Mouse (Mus musculus): Measurements from ENCODE around the gene Mat1a. TPM values are rescaled to one million over a fixed set of nuclear protein-coding genes. Genes with fewer than 3 reads are reported as not detected.

Mat1a gene
- polyA plus RNA-seq, 2 experiments, result 8.3 to 20.4 TPM

DNA sequence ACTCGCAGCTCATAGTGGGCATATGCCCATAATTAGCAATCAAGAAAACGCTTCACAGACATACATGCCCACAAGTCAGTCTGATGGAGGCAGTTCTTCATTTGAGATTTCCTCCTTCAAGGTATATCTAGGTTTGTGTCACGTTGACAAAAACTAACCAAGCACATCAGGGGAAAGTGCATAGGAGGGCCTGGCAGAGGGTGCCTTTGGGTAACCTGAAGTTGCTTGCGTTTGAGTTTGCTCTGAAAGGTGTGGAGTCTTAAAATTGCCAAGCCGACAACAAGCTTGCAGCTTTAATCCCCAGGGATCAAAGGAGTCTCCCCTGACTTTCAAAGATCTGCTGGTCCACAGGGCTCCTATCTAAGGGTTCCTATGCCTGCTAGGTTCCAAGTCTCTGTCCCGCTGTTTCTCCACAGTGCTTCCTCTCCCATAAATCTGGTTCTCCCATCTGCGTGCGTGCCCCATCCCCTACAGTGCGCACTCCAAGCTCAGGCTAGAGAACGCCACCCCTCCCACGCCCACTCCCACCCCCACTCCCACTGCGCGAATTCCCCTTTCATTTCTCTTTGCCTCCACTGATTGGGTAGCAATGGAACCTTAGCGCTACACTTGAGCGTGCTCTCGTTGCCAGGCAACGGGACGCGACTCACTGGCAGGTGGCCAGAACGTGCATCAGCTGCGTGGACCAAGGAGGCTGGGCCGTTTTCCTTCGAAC is 32.4 kb upstream of the Mat1a start, which contains the start of gene Dydc1:
Dydc1 (plus strand) TSS at position 683 of the 715 bp plus-strand sequence.
- no peak within 1 kb of the TSS for H3K27ac ChIP-seq
- peaks cover 0 to 9% of the 10 kb centered on the region in 2 experiments; a peak in 2 of 4 replicates for H3K4me1 ChIP-seq (replicated peaks; ENCODE audit: control insufficient read depth in 2 of 2, insufficient read depth in 2 of 2, low read length in 1 of 2)
- H3K4me2 ChIP-seq (ENCODE audit: low read depth), result peak within 1 kb of the TSS; percentile 47
- no peak within 1 kb of the TSS for H3K9ac ChIP-seq (replicated peaks)
- no peaks in the 10 kb centered on the region for H3K27me3 ChIP-seq (ENCODE audit: control insufficient read depth, insufficient read depth, low read length)
- no peaks in the 10 kb centered on the region for H3K36me3 ChIP-seq (replicated peaks; ENCODE audit: control insufficient read depth, insufficient read depth, low read depth)
- H3K4me3 ChIP-seq (ENCODE audit: insufficient read depth in 1 of 2, low read depth in 2 of 2, low read length in 2 of 2), result peak within 1 kb of the TSS; percentile 35 to 46
- 13% methylated on average over 23 of the region's 23 CpGs for WGBS (ENCODE audit: insufficient replicate concordance)
- no peak for DNase-seq (ENCODE audit: low read depth in 3 of 3, low spot score in 3 of 3)
- no peaks in the 10 kb centered on the region for H3K9me3 ChIP-seq (ENCODE audit: control insufficient read depth, low read length)
- no peak for ATAC-seq (ENCODE audit: insufficient read depth)
- no peak for TF ChIP-seq EP300 (IDR thresholded peaks at IDR 0.05; ENCODE audit: low read depth)
- TF ChIP-seq CTCF (IDR thresholded peaks at IDR 0.05; ENCODE audit: low read depth), result no peak

DNA sequence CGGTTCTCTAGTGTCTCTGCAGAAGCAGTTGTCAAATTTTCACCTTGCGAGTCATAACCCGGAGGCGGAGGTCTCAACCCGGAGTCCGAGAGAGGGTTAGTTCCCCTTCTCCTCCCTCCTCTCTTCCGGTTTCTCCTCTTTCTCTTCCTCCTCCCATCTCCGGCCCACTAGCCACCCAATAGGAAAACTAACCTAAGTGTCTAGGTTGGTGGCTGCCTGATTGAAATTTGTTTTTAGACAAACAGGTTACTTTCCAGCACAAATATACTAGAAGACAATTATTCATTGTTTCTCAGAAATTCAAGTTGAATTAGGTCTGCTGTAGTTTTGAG is 31.9 kb upstream of the Mat1a start:
- Histone ChIP-seq H3K9me3 (ENCODE audit: control insufficient read depth, low read length) (no peaks in the 10 kb centered on the region), H3K4me3 (ENCODE audit: insufficient read depth in 1 of 2, low read depth in 2 of 2, low read length in 2 of 2) (peak overlapping the region; percentile 35 to 46), H3K36me3 (replicated peaks; ENCODE audit: control insufficient read depth, insufficient read depth, low read depth) (no peaks in the 10 kb centered on the region), H3K4me2 (ENCODE audit: low read depth) (peak overlapping the region; percentile 47), H3K27me3 (ENCODE audit: control insufficient read depth, insufficient read depth, low read length) (no peaks in the 10 kb centered on the region), H3K27ac (no peak overlapping the region), H3K9ac (replicated peaks) (no peak overlapping the region), H3K4me1 (replicated peaks; ENCODE audit: control insufficient read depth in 2 of 2, insufficient read depth in 2 of 2, low read length in 1 of 2) (peaks cover 0 to 7% of the 10 kb centered on the region in 2 experiments; a peak in 2 of 4 replicates)
- no peak for TF ChIP-seq CTCF (IDR thresholded peaks at IDR 0.05; ENCODE audit: low read depth)
- TF ChIP-seq EP300 (IDR thresholded peaks at IDR 0.05; ENCODE audit: low read depth), result no peak
- WGBS (ENCODE audit: insufficient replicate concordance), result 4% methylated on average over 8 of the region's 8 CpGs
- no peak for ATAC-seq (ENCODE audit: insufficient read depth)
- no peak for DNase-seq (ENCODE audit: low read depth in 3 of 3, low spot score in 3 of 3)

GRCm38 (mm10) chr14:41082408-41082807 is 22.4 kb upstream of the Mat1a start:
- TF ChIP-seq CTCF (IDR thresholded peaks at IDR 0.05; ENCODE audit: low read depth), result no peak
- TF ChIP-seq EP300 (IDR thresholded peaks at IDR 0.05; ENCODE audit: low read depth), result no peak
- H3K27ac ChIP-seq, result no peak overlapping the region
- H3K27me3 ChIP-seq (ENCODE audit: control insufficient read depth, insufficient read depth, low read length), result no peaks in the 10 kb centered on the region
- no peaks in the 10 kb centered on the region for H3K9me3 ChIP-seq (ENCODE audit: control insufficient read depth, low read length)
- no peak for ATAC-seq (ENCODE audit: insufficient read depth)
- H3K9ac ChIP-seq (replicated peaks), result no peak overlapping the region
- 62% methylated on average over 2 of the region's 2 CpGs for WGBS (ENCODE audit: insufficient replicate concordance)
- H3K4me1 ChIP-seq (replicated peaks; ENCODE audit: control insufficient read depth in 2 of 2, insufficient read depth in 2 of 2, low read length in 1 of 2), result no peaks in the 10 kb centered on the region
- no peak overlapping the region for H3K4me3 ChIP-seq (ENCODE audit: insufficient read depth in 1 of 2, low read depth in 2 of 2, low read length in 2 of 2)
- H3K36me3 ChIP-seq (replicated peaks; ENCODE audit: control insufficient read depth, insufficient read depth, low read depth), result no peaks in the 10 kb centered on the region
- H3K4me2 ChIP-seq (ENCODE audit: low read depth), result no peak overlapping the region
- DNase-seq (ENCODE audit: low read depth in 3 of 3, low spot score in 3 of 3), result no peak

- H3K36me3 ChIP-seq (replicated peaks; ENCODE audit: control insufficient read depth, insufficient read depth, low read depth), result no peaks in the 10 kb centered on the region
- no peak overlapping the region for H3K4me2 ChIP-seq (ENCODE audit: low read depth)
- DNase-seq (ENCODE audit: low read depth in 3 of 3, low spot score in 3 of 3) (no peak), ATAC-seq (ENCODE audit: insufficient read depth) (no peak)
- 62% methylated on average over 1 of the region's 1 CpGs for WGBS (ENCODE audit: insufficient replicate concordance)
- TF ChIP-seq EP300 (IDR thresholded peaks at IDR 0.05; ENCODE audit: low read depth) (no peak), CTCF (IDR thresholded peaks at IDR 0.05; ENCODE audit: low read depth) (peak; percentile 66)
- no peaks in the 10 kb centered on the region for H3K4me1 ChIP-seq (replicated peaks; ENCODE audit: control insufficient read depth in 2 of 2, insufficient read depth in 2 of 2, low read length in 1 of 2)
- no peaks in the 10 kb centered on the region for H3K9me3 ChIP-seq (ENCODE audit: control insufficient read depth, low read length)
- H3K9ac ChIP-seq (replicated peaks), result no peak overlapping the region
- H3K27ac ChIP-seq, result no peak overlapping the region
- H3K4me3 ChIP-seq (ENCODE audit: insufficient read depth in 1 of 2, low read depth in 2 of 2, low read length in 2 of 2), result no peak overlapping the region
- no peaks in the 10 kb centered on the region for H3K27me3 ChIP-seq (ENCODE audit: control insufficient read depth, insufficient read depth, low read length)
Measured at GRCm38 (mm10) chr14:41087509-41087908, 17.3 kb upstream of the Mat1a start.

DNA sequence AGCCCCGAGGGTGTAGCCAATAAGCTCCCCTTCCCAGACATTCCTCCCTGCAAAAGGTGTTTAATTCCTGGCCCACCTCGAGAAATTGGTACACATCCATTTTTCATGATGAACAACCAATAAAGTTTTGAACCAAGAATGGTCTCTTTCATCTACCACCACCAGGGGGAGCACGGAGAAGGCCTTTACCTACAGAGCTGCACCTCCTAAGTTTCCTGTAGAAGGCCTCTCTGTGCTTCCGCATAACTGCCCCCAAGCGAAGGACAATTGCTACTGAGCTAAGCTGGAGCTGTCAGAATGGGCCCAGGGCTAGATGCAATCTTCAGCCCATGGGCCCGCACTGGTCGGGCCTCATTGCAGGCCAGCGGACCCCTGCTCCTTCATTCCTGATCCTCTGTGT is 14.1 kb upstream of the Mat1a start:
- Histone ChIP-seq H3K4me3 (ENCODE audit: insufficient read depth in 1 of 2, low read depth in 2 of 2, low read length in 2 of 2) (no peak overlapping the region), H3K27me3 (ENCODE audit: control insufficient read depth, insufficient read depth, low read length) (no peaks in the 10 kb centered on the region), H3K9ac (replicated peaks) (no peak overlapping the region), H3K4me1 (replicated peaks; ENCODE audit: control insufficient read depth in 2 of 2, insufficient read depth in 2 of 2, low read length in 1 of 2) (no peaks in the 10 kb centered on the region), H3K27ac (no peak overlapping the region), H3K36me3 (replicated peaks; ENCODE audit: control insufficient read depth, insufficient read depth, low read depth) (no peaks in the 10 kb centered on the region), H3K9me3 (ENCODE audit: control insufficient read depth, low read length) (no peaks in the 10 kb centered on the region), H3K4me2 (ENCODE audit: low read depth) (no peak overlapping the region)
- no peak for DNase-seq (ENCODE audit: low read depth in 3 of 3, low spot score in 3 of 3)
- 34% methylated on average over 8 of the region's 8 CpGs for whole genome bisulfite sequencing (ENCODE audit: insufficient replicate concordance)
- no peak for ATAC-seq (ENCODE audit: insufficient read depth)
- no peak for TF ChIP-seq EP300 (IDR thresholded peaks at IDR 0.05; ENCODE audit: low read depth)
- peak; percentile 74 for TF ChIP-seq CTCF (IDR thresholded peaks at IDR 0.05; ENCODE audit: low read depth)
